Mouse (Mus musculus): ENCODE results near the gene Cks1b.

DNA sequence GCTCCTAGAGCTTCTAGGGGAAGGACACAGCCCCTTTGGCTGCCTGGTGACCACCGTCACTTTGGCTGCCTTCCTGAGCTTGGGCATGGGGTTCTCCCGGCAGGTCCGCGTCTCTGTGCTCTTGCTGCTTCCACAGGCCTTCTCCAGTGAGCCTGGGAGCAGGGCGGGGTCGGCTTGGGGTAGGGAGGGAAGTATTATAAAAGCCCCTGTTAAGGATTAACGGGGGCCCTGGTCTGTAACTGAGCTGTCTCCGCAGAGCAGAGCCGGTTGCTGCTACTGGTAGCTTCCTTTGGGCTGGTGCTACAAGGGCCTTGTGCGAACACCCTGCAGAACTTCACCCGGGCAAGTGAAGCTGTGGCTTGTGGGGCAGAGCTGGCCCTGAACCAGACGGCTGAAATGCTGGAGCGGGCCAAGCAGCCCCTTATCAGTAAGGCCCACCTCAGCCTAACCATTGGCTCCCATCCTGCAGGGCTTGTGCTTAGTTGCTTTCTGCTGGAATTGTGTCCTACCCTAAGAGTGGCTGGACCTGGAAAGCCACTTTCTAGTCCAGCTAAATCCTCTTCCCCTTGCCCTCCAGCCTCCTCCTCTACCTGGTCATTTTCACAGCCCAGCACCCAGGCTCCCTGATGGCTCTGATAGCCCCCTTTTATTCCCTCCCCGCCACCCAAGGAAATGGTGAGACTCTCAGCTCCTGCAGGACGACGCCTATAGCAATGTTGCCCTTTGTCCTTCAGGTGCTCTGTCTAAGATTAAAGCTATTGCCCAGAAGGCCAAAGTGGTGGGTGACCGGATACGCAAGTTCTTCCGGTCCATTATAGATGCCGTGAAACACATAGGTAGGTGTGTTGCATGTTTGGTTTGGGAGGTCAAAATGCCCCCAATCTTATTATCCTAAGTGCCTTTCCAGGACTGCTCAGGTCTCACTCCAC, 52.4 kb downstream of the Cks1b start:
- TF ChIP-seq ZC3H11A (IDR thresholded peaks at IDR 0.05; ENCODE audit: borderline replicate concordance, low read depth, low read length) (no peak), HCFC1 (IDR thresholded peaks at IDR 0.05; ENCODE audit: borderline replicate concordance, insufficient read depth, low read length) (no peak), CHD2 (IDR thresholded peaks at IDR 0.05; ENCODE audit: low read depth, low read length) (no peak), ZNF384 (IDR thresholded peaks at IDR 0.05; ENCODE audit: low read depth, low read length) (no peak), MAFK (IDR thresholded peaks at IDR 0.05; ENCODE audit: insufficient read depth, low read depth, low read length) (no peak)

Measured in ES-E14 (cell line).